Mouse (Mus musculus) naive thymus-derived CD4-positive, alpha-beta T cell, adult 5 months (primary cell): Measurements from ENCODE around the gene Cog2. TPM values are rescaled to one million over a fixed set of nuclear protein-coding genes. Genes with fewer than 3 reads are reported as not detected.

ENCODE experiments used
- polyA plus RNA-seq: library from polyadenylated mRNA; unstranded; fragments of 100-300 nt; shearing (Covaris generic); gene quantifications from one replicate; pipeline ENCODE4 v1.2.1, GENCODE M21; 2017

Cog2 gene
- polyA plus RNA-seq, result 48.7 TPM

DNA sequence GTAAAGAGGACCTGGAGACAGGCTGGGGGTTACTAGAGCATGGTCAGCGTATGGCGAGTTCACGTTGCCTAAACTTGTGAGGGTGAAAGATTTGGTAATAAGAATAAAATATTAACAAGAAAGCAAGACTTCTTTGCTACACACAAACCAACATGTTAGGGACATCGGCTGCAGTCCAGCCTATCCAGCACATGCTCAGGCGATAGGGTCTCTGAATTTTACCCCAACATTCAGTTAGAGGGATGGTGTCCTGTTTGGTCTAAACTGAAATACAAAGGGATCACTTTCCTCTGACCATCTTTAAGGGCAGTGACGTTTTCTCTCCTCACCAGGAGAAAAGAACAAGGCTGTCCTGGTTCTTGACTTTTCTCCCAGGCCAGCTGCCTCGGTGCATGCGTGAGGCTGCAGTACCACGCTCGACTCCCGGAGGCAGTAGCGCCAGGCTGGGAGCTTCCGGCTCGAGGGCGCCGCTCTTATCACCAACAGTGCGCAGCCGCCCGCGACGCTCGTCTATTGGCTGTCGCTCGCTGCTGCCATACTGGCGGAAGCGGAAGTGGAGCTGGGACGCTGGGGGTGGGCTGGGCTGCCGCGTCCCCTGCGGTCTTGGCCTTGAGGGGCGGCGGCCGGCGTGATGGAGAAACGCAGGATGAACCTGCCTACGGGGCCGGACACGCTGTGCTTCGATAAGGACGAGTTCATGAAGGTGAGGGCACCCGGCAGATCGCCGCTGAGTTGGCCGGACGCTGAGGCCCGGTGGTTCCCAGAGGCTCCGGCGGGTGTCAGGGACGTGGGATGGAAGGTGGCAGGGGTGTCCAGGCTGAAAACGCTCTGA is at the start of gene Cog2:
Gene Cog2 (plus strand): TSS at position 519 of the 832 bp plus-strand sequence.

DNA sequence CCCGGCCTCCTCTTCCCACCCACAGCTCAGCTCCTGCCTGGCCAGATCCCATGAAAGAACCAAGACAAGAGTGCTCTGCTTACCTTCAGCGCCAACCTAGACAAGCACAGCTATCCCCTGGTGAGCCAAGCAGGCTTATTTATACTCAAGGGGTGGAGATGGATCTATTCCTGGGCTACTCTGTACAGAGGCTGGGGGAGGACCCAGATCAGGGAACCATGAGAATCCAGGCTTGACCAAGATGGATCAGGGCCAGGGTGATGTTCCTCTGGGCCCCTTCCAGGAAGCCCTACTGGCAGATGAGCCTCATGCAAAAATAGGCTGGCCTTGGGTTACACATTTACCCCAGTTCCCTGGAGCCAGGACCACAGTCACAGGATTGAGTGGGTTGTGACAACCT is 49.0 kb downstream of the Cog2 start, which contains the start of gene Agt:
Gene Agt (minus strand): TSS at position 114 of the 400 bp plus-strand sequence.

DNA sequence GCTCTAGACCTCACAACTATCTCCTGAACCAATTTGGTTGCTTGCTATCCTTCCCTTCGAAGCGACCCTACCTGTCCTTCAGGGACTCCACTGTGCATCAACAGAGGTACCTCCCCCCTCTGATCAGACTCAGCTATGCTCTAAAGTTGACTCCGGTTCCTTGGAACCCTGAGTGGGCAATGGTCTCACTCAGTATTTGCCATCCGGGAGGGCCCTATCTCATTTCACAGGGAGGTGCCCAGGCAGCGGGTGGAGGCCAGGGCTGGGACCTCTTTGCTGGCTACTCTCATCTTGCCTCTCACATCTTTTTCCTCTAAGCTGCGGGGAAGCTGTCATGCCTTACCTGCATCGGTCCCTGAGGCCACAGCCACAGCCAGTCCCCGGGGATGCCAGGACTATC is 55.2 kb downstream of the Cog2 start, which contains the start of gene Capn9:
Gene Capn9 (plus strand): TSS at position 301 of the 400 bp plus-strand sequence.

Other genes starting within 250 kb of the Cog2 start
- not detected for gene Pgbd5, start 81.1 kb upstream of the Cog2 start, polyA plus RNA-seq
- gene Agt, start 48.9 kb downstream of the Cog2 start, polyA plus RNA-seq, result not detected
- not detected for gene Capn9, start 55.3 kb downstream of the Cog2 start, polyA plus RNA-seq
- gene 2310022B05Rik, start 142.6 kb downstream of the Cog2 start, polyA plus RNA-seq, result 4.8 TPM
- gene Ttc13, start 201.2 kb downstream of the Cog2 start, polyA plus RNA-seq, result 89.1 TPM
- 21.6 TPM for gene Arv1, start 201.4 kb downstream of the Cog2 start, polyA plus RNA-seq
- 0.96 TPM for gene Fam89a, start 231.1 kb downstream of the Cog2 start, polyA plus RNA-seq